Mouse (Mus musculus) brain, embryonic 14.5 days (tissue): ENCODE data around the gene Hoxb7.

Source experiments
- CTCF ChIP-seq: fragments of 200-500 bp; IDR thresholded peaks from 2 replicates; pipeline ENCODE4 v1.5.1; 2012; ENCODE audit warnings: inconsistent platforms, mild to moderate bottlenecking, moderate library complexity, borderline replicate concordance; ENCODE audit not compliant: insufficient read depth, insufficient read length; ENCODE audit errors: extremely low read depth
- POLR2A ChIP-seq: fragments of 200-500 bp; IDR thresholded peaks from 2 replicates; pipeline ENCODE4 v1.6.1; 2012; ENCODE audit warnings: mild to moderate bottlenecking, inconsistent platforms, borderline replicate concordance; ENCODE audit not compliant: poor library complexity, insufficient read depth, insufficient read length, severe bottlenecking; ENCODE audit errors: extremely low read depth

DNA sequence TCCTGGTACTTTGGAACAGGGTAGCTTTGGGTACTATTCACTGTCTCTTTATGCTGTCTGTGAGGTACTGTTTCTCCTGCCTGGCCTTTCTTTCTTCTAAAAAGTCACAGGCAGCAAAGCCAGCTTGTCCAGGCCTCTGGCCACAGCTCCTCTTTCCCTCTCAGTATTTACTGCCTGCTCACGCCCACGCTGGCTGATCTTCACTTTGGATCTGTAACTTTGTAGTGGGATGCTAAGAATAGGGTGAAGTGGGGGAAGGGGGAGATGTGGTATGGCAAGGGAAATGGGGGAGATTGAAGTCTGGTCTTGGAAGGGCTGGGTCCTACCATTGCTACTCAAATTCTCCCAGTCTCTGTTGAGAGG, 47.6 kb downstream of the Hoxb7 start:
- TF ChIP-seq CTCF (no peak), POLR2A (no peak)
